Mouse (Mus musculus) heart, embryonic 15.5 days (tissue): Measurements from ENCODE around the gene Slc39a1. TPM values are rescaled to one million over a fixed set of nuclear protein-coding genes. Genes with fewer than 3 reads are reported as not detected.
A peak's percentile ranks its signal among the peaks of the same experiment; 100 is the strongest.

Source experiments
- ATAC-seq: fragments of 200-750 bp; cut with Nextera tagmentation; replicated peaks from 2 replicates; pipeline ENCODE4 v1.8.0; 2017; ENCODE audit warnings: low read depth, moderate TSS enrichment; ENCODE audit not compliant: insufficient number of reproducible peaks, insufficient read depth, low FRiP score
- H3K27ac ChIP-seq: fragments of 300-500 bp; sonication (generic); 2 replicates; pipeline ENCODE4 v1.5.1; 2015; ENCODE audit warnings: mild to moderate bottlenecking, inconsistent platforms
- H3K27me3 ChIP-seq: fragments of 300-500 bp; sonication (generic); 2 replicates; pipeline ENCODE4 v1.6.1; 2015; ENCODE audit warnings: inconsistent platforms
- H3K36me3 ChIP-seq: fragments of 300-500 bp; sonication (generic); 2 replicates; pipeline ENCODE4 v1.6.1; 2015; ENCODE audit warnings: mild to moderate bottlenecking, inconsistent platforms
- H3K4me1 ChIP-seq: fragments of 300-500 bp; sonication (generic); replicated peaks from 2 replicates; pipeline ENCODE4 v1.6.1; 2015; ENCODE audit warnings: inconsistent platforms
- H3K4me2 ChIP-seq: fragments of 300-500 bp; sonication (generic); 2 replicates; pipeline ENCODE4 v1.6.1; 2015; ENCODE audit warnings: inconsistent platforms, mild to moderate bottlenecking, moderate library complexity
- H3K4me3 ChIP-seq: fragments of 300-500 bp; sonication (generic); 2 replicates; pipeline ENCODE4 v1.5.1; 2015; ENCODE audit warnings: mild to moderate bottlenecking, inconsistent platforms
- H3K9ac ChIP-seq: fragments of 300-500 bp; sonication (generic); 2 replicates; pipeline ENCODE4 v1.6.1; 2015; ENCODE audit warnings: mild to moderate bottlenecking, inconsistent platforms
- H3K9me3 ChIP-seq: fragments of 300-500 bp; sonication (generic); replicated peaks from 2 replicates; pipeline ENCODE4 v1.6.1; 2016; ENCODE audit warnings: inconsistent platforms
- WGBS: fragments of 180-500 bp; shearing (Covaris S2); methylation state at CpG from one replicate; pipeline ENCODE4 v1.1.7; 2015; ENCODE audit warnings: mixed read lengths; 5-methylcytosine and 5-hydroxymethylcytosine counted together
- polyA plus RNA-seq: library from polyadenylated mRNA; unstranded; fragments of >200 nt; fragmentation: Nextera tagmentation; extraction: Ambion mirVana; gene quantifications from 2 replicates; pipeline ENCODE4 v1.2.1, GENCODE M21; 2015

Gene Slc39a1
- polyA plus RNA-seq, 1 experiment from 2014 or later = 76.0 TPM

- Histone ChIP-seq H3K4me2 (peak overlapping the region; percentile 73; the same call in 1 of the 2 replicates), H3K9me3 (no peaks in the 10 kb centered on the region), H3K4me1 (peaks cover 14% of the 10 kb centered on the region), H3K27ac (no peak overlapping the region), H3K36me3 (peaks cover 45% of the 10 kb centered on the region), H3K4me3 (no peak overlapping the region), H3K27me3 (no peaks in the 10 kb centered on the region), H3K9ac (no peak overlapping the region)
- no peak for ATAC-seq
- WGBS = 90% methylated on average over 14 of the region's 14 CpGs
Observed at GRCm38 (mm10) chr3:90255784-90256353, 7.9 kb downstream of the Slc39a1 start.

GRCm38 (mm10) chr3:90256731-90257530 is 9.0 kb downstream of the Slc39a1 start:
- no peak overlapping the region for H3K9ac ChIP-seq
- H3K36me3 ChIP-seq = peaks cover 43% of the 10 kb centered on the region
- no peak for ATAC-seq
- no peaks in the 10 kb centered on the region for H3K9me3 ChIP-seq
- no peak overlapping the region for H3K27ac ChIP-seq
- WGBS = 88% methylated on average over 19 of the region's 19 CpGs
- H3K27me3 ChIP-seq = no peaks in the 10 kb centered on the region
- no peak overlapping the region for H3K4me2 ChIP-seq
- H3K4me3 ChIP-seq = no peak overlapping the region
- H3K4me1 ChIP-seq = peaks cover 14% of the 10 kb centered on the region

DNA sequence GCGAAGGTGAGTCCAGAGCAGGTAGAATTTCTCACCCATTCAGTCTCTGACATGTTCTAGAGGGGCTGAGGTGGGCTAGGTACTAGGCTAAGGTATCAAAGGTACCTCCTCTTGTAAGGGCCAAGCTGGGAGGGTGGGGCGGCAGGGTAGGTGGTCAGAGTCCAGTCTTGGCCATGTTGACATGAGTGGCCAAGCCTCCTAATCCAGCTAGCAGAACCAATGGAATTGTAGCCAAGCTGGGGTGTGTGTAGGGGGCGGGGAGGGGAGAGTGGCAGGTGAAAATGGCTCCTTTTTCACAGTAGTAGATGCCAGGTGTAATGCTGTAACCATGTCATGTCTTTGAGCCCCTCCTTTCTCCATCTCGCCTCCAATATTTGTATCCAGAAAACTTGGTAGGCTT is 10.5 kb downstream of the Slc39a1 start:
- H3K9me3 ChIP-seq = no peaks in the 10 kb centered on the region
- H3K27me3 ChIP-seq = no peaks in the 10 kb centered on the region
- ATAC-seq = no peak
- H3K4me3 ChIP-seq = no peak overlapping the region
- H3K4me1 ChIP-seq = peaks cover 11% of the 10 kb centered on the region
- 85% methylated on average over 4 of the region's 4 CpGs for WGBS
- no peak overlapping the region for H3K4me2 ChIP-seq
- H3K27ac ChIP-seq = no peak overlapping the region
- peaks cover 59% of the 10 kb centered on the region for H3K36me3 ChIP-seq
- no peak overlapping the region for H3K9ac ChIP-seq

- Histone ChIP-seq H3K4me1 (peaks cover 20% of the 10 kb centered on the region), H3K9ac (no peak overlapping the region), H3K27ac (no peak overlapping the region), H3K27me3 (no peaks in the 10 kb centered on the region), H3K4me2 (no peak overlapping the region), H3K4me3 (no peak overlapping the region), H3K9me3 (no peaks in the 10 kb centered on the region), H3K36me3 (peaks cover 55% of the 10 kb centered on the region)
- no peak for ATAC-seq
- WGBS = 87% methylated on average over 5 of the region's 5 CpGs
Observed at GRCm38 (mm10) chr3:90263121-90263771, 15.3 kb downstream of the Slc39a1 start.

DNA sequence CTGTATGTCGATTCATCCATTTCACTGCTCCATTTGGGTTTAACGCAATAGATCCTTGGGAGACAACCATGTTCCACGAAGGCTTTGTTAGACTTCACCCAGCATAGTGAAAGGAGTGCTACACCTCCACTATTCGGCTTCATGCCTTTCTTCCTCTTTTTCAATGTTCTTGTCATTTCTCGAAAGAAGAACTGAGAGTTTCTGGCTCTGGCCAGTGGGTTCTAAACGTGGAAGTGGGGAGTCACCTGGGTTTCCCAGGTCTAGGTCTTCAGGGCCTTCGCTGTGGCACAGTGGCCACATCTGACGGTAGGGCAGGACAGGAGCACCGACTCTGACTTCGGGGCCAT is 16.7 kb downstream of the Slc39a1 start:
- peaks cover 41% of the 10 kb centered on the region for H3K36me3 ChIP-seq
- H3K4me2 ChIP-seq = peak overlapping the region; percentile 89
- peak overlapping the region; percentile 79 for H3K4me3 ChIP-seq
- peak overlapping the region; percentile 88 for H3K9ac ChIP-seq
- H3K4me1 ChIP-seq = peaks cover 20% of the 10 kb centered on the region
- peak overlapping the region; percentile 100; the same call in 1 of the 2 replicates for H3K27ac ChIP-seq
- ATAC-seq = no peak
- no peaks in the 10 kb centered on the region for H3K27me3 ChIP-seq
- WGBS = 32% methylated on average over 10 of the region's 10 CpGs
- no peaks in the 10 kb centered on the region for H3K9me3 ChIP-seq

DNA sequence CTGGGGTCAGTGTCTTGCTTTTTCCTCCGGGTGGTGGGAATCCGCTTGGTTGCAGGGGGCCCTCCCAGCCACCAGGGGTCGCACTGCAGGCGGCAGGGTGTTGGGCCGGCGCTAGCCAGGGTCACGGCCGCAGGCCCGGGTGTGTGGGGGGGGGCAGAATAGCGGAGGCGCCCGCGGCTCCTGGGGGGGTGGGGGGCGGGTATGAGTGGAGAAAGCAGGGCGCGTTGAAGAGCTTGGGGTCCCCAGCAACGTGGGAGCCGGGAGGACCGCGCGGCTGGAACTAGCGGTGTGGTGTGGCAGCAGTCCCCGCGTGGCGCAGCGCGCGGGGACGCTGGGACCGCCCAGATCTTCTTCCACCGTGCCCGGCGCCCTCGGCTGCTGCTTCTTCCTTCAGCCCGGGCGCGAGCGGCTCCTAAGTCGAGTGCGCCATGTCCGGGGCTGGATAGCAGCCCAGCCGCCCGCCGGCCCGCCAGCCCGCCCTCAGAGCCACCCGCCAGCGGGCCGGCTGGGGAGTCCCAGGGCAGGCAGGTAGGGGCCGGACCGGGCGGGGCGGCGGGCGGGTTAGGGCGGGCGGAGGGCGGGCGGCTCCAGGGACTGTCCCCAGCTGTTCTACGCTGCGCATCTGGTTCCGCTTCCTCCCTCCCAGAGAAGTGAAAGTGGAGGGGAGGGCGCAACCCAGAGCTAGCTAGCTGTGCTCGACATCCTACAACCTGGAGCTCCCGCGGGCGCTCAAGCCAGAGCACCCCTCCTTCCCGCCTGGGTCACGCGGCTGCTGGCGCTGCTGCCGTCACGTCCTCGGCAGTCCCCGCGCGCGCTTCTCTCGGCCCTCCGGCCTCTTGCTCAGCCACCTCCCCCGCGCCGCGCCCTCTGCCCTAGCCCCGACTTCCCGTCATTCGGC is 17.3 kb downstream of the Slc39a1 start, which contains the start of gene Dennd4b:
Gene Dennd4b (plus strand): TSS at position 152 of the 898 bp plus-strand sequence.
- WGBS = under 1% methylated on average over 70 of the region's 87 CpGs
- peak within 1 kb of the TSS; percentile 89 for H3K4me2 ChIP-seq
- H3K4me1 ChIP-seq = peaks cover 20% of the 10 kb centered on the region
- H3K4me3 ChIP-seq = peak within 1 kb of the TSS; percentile 79
- peak within 1 kb of the TSS; percentile 100 for H3K27ac ChIP-seq
- no peaks in the 10 kb centered on the region for H3K9me3 ChIP-seq
- peak within 1 kb of the TSS; percentile 88 for H3K9ac ChIP-seq
- peak; percentile 90 for ATAC-seq
- peaks cover 34% of the 10 kb centered on the region for H3K36me3 ChIP-seq
- H3K27me3 ChIP-seq = no peaks in the 10 kb centered on the region

DNA sequence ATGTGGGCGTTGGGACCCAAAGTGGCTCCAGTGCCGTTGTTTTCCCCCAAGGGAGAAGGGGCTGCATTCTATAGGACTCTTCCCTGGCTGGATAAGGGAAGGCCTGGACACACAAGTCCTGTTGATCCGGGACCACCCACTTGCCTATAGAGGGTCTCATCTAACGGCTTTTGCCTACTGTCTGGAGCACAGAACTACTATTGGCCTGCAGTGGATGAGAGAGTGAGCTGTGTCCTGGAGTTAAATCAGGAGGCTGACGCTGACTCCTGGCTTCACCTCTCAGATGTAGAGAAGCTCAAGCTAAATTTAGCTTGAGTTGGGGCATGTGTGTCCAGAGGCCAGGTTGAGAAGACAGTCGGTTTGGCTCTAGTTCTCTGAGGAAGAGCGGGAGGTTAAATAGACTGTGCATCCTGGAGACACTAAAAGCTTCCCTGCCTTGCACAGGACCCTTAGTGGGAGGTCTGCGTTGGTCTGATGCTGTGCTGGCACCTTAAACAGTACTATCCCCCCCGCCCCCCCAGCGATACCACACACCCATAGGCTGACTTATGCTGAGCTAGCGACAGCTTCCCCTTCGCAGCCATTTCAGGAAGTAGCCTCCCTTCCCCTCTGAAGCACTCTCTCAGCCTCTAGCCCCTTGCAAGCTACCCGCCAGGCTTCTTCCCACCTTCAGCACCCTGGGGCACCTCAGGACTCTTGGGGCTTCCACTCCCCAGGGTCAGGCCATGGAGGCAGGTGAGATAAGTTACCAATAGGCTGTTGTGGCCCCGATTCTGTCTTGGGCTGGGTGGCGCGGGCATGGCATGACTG is 18.2 kb downstream of the Slc39a1 start:
- peaks cover 32% of the 10 kb centered on the region for H3K36me3 ChIP-seq
- WGBS = 14% methylated on average over 16 of the region's 16 CpGs
- H3K9ac ChIP-seq = peak overlapping the region; percentile 88
- peak overlapping the region; percentile 79 for H3K4me3 ChIP-seq
- H3K27me3 ChIP-seq = no peaks in the 10 kb centered on the region
- ATAC-seq = peak; percentile 48
- no peaks in the 10 kb centered on the region for H3K9me3 ChIP-seq
- peaks cover 20% of the 10 kb centered on the region for H3K4me1 ChIP-seq
- H3K27ac ChIP-seq = peak overlapping the region; percentile 100
- peak overlapping the region; percentile 89 for H3K4me2 ChIP-seq

- WGBS = 92% methylated on average over 20 of the region's 20 CpGs
- no peak for ATAC-seq
- H3K36me3 ChIP-seq = peaks cover 32% of the 10 kb centered on the region
- no peak overlapping the region for H3K9ac ChIP-seq
- H3K27ac ChIP-seq = peak overlapping the region; percentile 100
- H3K4me2 ChIP-seq = peak overlapping the region; percentile 89
- peak overlapping the region; percentile 79 for H3K4me3 ChIP-seq
- peaks cover 20% of the 10 kb centered on the region for H3K4me1 ChIP-seq
- no peaks in the 10 kb centered on the region for H3K9me3 ChIP-seq
- no peaks in the 10 kb centered on the region for H3K27me3 ChIP-seq
Observed at GRCm38 (mm10) chr3:90266901-90267775, 19.2 kb downstream of the Slc39a1 start.

GRCm38 (mm10) chr3:90268190-90268589 is 20.2 kb downstream of the Slc39a1 start:
- H3K4me1 ChIP-seq = peaks cover 20% of the 10 kb centered on the region
- no peak overlapping the region for H3K4me2 ChIP-seq
- no peak overlapping the region for H3K27ac ChIP-seq
- H3K27me3 ChIP-seq = no peaks in the 10 kb centered on the region
- 93% methylated on average over 11 of the region's 11 CpGs for WGBS
- H3K36me3 ChIP-seq = peaks cover 30% of the 10 kb centered on the region
- no peak for ATAC-seq
- no peak overlapping the region for H3K9ac ChIP-seq
- H3K9me3 ChIP-seq = no peaks in the 10 kb centered on the region
- no peak overlapping the region for H3K4me3 ChIP-seq
